Mouse (Mus musculus): ENCODE data around the gene AI481877.

DNA sequence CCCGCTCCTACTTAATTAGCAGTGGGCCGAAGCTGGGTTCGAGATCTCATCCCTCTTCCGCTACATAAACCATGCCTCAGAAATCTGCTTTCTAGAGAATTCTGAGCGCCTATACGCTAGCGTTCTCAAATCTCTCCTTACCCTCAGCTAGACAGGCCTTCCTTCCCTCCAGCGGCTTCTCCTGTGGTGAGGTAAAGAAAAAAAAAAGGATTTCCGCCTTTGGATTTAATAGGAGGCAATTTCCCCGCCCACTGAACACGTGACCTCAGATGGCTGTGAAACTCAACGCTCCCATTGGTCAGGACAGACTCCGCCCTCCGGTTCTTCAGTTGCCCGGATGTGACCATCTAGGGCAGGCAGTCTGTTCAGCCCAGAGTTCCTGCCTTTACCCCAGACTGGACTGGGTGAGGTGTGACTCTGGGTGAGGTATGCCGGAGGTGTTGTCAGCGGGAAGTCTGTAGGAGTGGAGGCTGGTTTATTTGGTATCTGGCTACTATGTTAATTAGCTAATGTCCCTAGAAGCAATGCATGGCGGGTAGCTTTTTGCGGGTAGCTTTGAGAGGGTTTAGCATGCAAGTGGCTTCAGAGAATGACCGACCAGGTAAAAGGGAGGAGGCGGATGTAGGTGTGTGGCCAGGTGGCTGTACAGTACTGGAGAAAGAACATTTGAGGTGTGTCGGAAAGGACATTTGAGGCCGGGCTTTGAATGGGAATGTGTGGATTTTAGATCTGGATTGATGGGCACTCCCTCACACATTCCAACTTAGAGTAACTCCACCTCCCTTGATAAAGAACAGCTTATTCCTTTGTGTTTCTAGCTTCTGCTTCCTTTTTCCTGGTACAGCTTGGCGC lies 20.9 kb downstream of the AI481877 start:
- TF ChIP-seq POLR2A (IDR thresholded peaks at IDR 0.05; ENCODE audit: borderline replicate concordance, extremely low read depth, insufficient read depth, insufficient read length, poor library complexity, severe bottlenecking) (no peak), CTCF (IDR thresholded peaks at IDR 0.05; ENCODE audit: borderline replicate concordance, extremely low read depth, insufficient read depth, insufficient read length) (no peak)
